Mouse (Mus musculus) C2C12 (cell line): ENCODE data around the gene Hdac5.

ENCODE experiments used
- CEBPB ChIP-seq: IDR thresholded peaks from one replicate; pipeline ENCODE4 v1.6.1; 2011; ENCODE audit warnings: low read depth, mild to moderate bottlenecking, control low read depth, moderate library complexity
- CTCF ChIP-seq: IDR thresholded peaks from one replicate; pipeline ENCODE4 v1.5.1; 2011; ENCODE audit not compliant: control insufficient read depth, insufficient read depth, insufficient read length
- MAX ChIP-seq: IDR thresholded peaks from one replicate; pipeline ENCODE4 v1.6.1; 2011; ENCODE audit warnings: mild to moderate bottlenecking, control low read depth
- MYOD1 ChIP-seq: IDR thresholded peaks from one replicate; pipeline ENCODE4 v1.6.1; 2011; ENCODE audit warnings: low read depth; ENCODE audit not compliant: control insufficient read depth, insufficient read length
- MYOG ChIP-seq: IDR thresholded peaks from one replicate; pipeline ENCODE4 v1.6.1; 2011; ENCODE audit not compliant: control insufficient read depth, insufficient read length; ENCODE audit errors: extremely low read depth
- USF1 ChIP-seq: IDR thresholded peaks from one replicate; pipeline ENCODE4 v1.6.1; 2011; ENCODE audit warnings: low read depth, mild to moderate bottlenecking, control low read depth, moderate library complexity

DNA sequence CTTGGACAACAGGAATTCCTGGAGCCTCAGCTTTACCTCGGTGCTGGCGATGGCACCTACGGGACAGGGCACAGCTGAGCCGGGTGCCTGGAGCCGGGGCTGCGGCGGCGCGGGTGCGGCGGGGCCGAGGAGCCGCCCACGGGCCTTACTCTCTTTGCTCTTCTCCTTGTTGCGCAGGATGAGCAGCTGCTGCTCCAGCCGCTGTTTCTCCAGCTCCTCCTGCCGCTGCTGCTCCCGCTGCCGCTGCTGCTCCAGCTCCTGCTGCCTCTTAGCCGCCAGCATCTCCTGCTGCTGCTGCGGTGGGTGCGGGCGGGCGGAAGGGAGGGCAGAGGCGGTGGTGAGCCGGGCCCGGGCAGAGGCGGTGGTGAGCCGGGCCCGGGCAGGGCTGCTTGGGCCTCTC, 23.5 kb downstream of the Hdac5 start:
- TF ChIP-seq CTCF (no peak), MAX (no peak), MYOD1 (no peak), MYOG (no peak), USF1 (no peak), CEBPB (no peak)
